Mouse (Mus musculus) lung, postnatal 10 days (tissue): ENCODE measurements around the gene Spns3.

Experiments used
- DNase-seq: peaks from one replicate; pipeline ENCODE4 v3.0.0; 2021

The Spns3 gene

DNA sequence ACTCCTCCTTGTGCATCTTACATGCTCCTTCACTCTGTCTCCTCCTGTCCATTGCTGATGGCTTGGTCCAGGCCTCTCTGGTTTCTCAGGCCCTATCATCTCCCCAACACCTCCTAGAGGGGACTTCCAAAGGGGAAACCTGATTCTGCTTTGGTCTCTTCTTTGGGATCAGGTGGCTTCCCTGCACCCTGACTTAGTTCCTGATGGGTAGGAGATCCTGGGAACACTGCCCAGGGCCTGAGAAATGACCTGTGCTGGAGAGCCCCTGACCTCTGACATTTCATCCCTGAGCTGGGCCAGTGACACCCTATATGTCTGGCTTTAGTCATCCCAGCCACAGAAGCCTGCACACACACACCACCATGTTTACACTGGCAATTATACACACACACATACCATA lies 42.7 kb downstream of the Spns3 start:
- DNase-seq: no peak

GRCm38 (mm10) chr11:72504016-72504797 lies 46.1 kb downstream of the Spns3 start:
- no peak for DNase-seq

- DNase-seq: no peak
Observed at GRCm38 (mm10) chr11:72503501-72503921, 46.8 kb downstream of the Spns3 start.

- DNase-seq: no peak
Observed at GRCm38 (mm10) chr11:72502236-72502635, 48.1 kb downstream of the Spns3 start.

DNA sequence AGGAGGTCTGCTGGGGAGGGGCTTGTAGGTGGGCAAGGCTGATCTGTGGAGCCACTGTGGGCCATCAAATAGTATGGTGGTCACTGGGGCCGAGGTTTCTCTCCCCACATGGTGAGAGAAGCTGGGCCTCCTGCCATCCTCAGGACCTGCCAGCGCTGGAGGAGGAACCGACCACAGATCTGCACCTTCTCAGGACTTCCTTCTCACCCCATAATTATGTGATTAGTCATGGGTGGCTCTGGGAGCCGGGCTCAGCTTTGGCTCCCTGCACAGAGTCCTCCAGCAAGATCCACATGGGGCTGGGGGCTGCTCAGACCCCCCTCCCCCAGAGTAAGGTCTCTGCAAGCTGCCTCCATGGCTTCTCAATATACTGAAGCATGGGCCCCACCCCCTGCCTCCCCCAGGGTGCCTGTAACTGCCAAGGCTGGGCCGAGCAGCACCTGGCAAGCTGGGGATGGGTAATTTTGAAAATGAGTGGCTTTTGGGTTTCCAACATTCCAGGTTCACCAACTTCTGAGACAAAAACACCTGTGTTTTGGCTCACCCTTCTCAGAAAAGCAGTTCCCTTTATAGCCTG lies 48.8 kb downstream of the Spns3 start:
- no peak for DNase-seq

DNA sequence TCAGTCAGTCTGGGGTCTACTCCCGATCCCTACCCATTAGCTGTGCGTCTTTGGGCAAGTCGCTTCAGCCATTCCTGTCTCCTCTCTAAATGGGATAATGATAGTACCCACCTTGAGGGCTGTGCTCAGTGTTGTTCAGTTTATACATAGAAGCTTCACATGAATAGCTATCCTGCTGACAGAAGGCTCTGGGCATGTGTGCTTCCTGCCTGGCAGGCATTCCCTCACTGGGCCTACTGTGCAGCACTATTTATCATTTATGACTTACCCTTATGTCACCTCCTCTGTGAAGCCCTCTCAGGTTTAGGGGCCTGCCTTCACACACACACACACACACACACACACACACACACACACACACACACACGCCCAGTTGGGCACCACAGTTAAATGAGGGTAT lies 50.2 kb downstream of the Spns3 start:
- no peak for DNase-seq

GRCm38 (mm10) chr11:72497367-72497766 lies 52.9 kb downstream of the Spns3 start:
- DNase-seq: no peak

DNA sequence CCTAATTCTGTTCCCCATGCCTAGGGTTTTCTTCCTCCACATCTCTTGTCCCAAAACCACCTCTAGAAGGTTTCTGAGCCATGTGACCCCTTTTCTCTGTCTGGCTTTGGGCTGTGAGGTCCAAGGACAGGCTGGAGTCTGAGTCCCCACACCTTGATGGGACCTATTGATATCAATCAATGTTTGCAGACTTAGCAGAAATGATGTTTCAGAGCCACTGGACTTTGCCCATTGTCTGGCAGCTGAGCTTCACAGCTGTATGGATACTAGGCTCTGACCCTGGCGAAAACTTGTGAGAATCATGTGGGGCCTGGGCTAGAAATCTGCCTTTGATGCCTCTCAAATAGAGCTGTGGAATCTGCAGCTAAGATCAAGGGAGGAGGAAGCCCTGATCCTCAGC lies 53.5 kb downstream of the Spns3 start:
- no peak for DNase-seq

GRCm38 (mm10) chr11:72496066-72496465 lies 54.2 kb downstream of the Spns3 start:
- DNase-seq: no peak

DNA sequence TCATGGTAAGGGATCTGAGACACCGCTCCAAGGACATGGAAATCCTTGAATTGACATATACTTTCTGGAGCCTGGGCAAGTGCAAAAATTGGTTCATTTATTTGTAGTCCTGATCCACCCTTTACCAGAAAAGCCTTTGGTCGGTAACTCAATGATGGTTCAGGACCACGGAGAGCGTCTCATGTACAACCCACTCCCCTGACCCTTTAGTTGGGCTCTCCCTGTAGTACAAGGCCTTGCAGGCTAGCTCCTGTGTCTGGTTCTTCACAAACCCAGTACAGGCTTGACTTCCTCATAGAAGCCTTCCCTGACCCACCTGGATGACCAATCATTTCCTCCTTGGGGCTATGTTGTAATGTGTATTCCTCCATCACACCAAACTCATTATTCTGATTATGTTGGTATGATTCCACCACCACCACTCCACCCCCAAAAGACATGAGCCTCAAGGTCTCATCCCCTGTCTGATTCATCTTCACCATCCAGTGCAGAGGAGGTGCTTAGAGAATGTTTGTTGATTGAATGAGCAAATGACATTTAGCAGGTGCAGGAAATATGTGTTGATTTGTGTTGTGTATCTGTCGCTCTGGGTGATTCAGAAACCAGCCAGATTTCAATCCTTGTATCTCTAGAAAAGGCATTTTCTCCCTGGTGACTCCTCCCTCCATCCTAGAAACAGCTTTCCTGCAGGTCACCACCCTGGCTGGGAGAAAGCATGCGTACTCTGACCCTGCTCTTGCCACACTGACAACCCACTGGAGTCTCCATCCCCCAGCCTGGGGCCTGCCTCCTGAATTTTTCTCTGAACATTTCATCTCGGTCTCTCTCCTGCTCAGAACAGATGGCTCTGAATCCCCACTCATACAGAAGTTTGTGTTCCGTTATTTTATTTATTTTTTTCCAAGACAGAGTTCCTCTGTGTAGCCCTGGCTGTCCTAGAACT lies 56.0 kb downstream of the Spns3 start:
- no peak for DNase-seq

GRCm38 (mm10) chr11:72491130-72491960 lies 59.0 kb downstream of the Spns3 start:
- no peak for DNase-seq

DNA sequence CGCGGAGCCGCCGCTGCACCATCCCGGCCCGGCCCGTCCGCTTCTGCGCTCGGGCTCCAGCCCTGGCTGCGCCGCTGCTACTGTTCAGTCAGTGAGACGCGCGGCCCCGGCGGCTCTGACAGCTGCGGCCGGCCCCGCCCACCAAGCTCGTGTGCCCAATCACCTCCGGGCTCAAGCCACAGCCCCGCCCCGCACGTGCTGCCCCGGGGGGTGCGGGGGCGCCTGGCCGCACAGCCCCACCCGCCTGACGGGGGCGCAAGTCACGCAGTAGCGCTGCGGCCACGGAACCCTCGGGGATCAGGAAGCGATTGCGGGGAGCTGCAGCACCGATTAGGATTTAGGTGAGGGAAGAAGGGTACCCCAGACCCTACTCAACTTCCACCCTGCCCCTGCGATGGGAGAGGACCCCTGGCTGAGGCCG lies 60.4 kb downstream of the Spns3 start, which contains the start of gene Spns2:
Spns2 (minus strand) TSS at position 24 of the 421 bp plus-strand sequence.
- DNase-seq: peak; percentile 95

DNA sequence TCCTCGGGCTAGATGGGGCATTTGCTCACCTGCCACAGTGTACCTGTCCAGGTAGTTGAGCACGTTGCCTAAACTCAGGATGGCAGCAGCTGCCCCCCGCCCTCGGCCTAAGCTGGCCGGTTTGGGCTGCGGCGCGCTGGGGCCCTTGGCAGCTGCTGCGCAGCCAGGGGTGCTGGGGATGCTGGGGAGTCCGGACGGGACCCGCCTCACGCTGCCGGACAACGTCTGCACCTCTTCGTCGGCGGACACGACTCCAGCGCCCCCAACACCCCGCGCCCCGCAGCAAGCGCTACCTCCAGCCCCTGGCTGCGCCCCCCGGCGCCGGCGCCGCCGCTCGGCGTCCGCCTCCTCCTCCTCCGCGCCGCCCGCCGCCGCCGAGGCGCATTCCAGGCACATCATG lies 60.9 kb downstream of the Spns3 start:
- peak; percentile 32 for DNase-seq

DNA sequence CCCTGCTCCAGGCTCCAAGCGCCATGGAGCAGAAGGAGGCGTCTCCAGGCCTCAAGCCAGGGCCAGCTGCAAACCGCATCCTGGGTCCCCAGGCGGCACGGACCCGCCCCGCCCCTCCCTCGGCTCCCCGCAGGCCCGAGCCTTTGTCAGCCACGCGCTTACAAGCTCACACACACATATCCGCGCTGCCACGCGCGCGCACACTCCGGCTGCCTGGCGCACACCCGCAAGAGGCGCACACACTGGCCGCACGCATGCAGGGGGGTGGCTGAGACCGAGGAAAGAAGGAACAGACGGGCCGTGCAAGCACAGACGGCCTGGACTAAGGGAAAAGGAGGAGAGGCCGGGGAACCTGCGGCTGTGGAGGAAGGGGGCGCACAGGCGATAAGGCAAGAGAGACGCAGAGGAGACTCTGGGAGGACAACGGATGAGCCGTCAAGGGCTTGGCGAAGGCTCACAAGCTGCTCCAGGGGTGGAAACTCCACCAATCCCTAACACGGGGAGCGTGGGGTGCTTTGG lies 61.5 kb downstream of the Spns3 start:
- DNase-seq: peak; percentile 54

DNA sequence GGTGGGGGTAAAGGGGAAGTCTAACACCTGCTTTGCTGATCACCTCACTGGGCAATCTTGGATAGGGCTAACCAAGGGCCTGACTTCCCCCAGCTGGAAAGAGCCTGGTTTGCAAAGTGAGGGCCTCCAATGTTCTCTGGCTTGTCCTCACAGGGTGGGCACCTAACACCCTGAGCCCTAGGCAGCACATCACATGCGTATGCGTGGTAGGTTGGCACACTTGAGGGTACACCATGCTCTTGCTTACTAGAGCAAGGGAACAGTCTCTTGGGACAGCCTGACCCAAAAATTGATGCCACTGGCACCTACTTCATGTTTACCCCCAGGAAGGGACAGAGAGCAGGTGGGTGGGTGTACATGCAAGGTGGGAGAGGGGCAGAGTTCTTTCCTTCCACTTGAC lies 62.6 kb downstream of the Spns3 start:
- no peak for DNase-seq

- peak; percentile 37 for DNase-seq
Observed at GRCm38 (mm10) chr11:72487171-72487570, 63.1 kb downstream of the Spns3 start.

DNA sequence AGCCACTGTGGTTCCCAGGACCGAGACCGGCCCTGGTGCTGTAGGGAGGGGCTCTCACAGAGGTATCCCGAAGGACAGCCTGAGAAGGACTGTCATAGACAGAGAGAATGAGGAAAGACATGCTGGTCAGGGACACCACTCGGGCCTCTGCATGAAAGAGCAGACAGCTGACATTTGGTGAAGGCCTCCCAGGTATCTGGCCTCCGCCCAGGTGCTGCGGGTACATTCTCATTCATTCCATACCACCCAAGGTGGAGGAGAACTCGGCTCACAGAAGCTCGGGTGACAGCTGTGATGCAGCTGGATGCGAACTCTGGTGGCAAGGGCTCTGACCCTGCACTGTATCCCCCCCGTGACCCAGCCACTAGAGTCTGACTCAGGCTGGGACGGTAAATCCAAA lies 64.3 kb downstream of the Spns3 start:
- DNase-seq: no peak

- no peak for DNase-seq
Observed at GRCm38 (mm10) chr11:72485157-72485556, 65.1 kb downstream of the Spns3 start.

- no peak for DNase-seq
Observed at GRCm38 (mm10) chr11:72484549-72484948, 65.8 kb downstream of the Spns3 start.

- DNase-seq: no peak
Observed at GRCm38 (mm10) chr11:72481952-72482351, 68.4 kb downstream of the Spns3 start.

DNA sequence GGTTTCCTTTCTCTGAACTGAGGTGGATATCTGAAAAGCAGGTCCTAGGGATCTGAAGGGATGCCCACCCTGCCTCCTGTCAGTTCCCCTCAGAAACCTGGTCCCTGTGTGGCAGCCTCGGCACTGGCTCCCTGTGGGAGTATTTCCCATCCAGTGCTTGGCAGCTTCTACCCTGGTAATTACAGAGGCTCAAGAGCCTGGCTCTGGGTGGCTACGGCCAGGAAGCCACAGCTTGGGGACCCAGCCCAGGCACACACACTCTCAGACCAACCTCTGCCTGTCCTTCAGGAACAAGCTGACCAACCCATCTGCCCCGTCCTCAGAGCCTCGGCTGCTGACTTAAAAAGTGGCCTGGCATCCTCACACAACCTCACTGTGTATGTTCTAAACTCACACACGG lies 69.0 kb downstream of the Spns3 start:
- DNase-seq: no peak

DNA sequence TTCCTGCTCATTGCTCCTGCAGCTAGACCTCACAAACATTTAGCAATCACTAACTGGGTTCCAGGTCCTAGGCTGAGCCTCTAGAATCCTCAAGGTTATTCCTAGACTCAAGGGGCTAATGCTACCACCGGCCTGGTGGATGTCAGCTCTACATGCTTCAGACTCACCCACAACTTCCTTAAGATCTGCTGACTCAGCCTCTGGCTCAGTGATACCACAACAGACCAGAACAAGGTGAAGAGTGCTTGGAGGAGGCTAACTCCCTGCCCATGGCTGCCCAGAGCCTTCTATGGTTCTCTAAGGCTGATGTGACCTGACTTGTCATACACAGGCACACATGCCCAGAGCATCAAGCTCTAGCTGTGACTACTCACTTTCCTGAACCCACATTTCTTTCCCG lies 70.8 kb downstream of the Spns3 start:
- no peak for DNase-seq
